Mouse (Mus musculus): ENCODE measurements around the gene Amph.
"Not testable (repeated sequence)": the region's sequence is repeated elsewhere in the genome, so short reads cannot be mapped to it uniquely, and the experiment has no call there.

Amph gene

GRCm38 (mm10) chr13:19025906-19026305, 77.9 kb downstream of the Amph start:
- no peak for DNase-seq (ENCODE audit: low read depth, low spot score)

DNA sequence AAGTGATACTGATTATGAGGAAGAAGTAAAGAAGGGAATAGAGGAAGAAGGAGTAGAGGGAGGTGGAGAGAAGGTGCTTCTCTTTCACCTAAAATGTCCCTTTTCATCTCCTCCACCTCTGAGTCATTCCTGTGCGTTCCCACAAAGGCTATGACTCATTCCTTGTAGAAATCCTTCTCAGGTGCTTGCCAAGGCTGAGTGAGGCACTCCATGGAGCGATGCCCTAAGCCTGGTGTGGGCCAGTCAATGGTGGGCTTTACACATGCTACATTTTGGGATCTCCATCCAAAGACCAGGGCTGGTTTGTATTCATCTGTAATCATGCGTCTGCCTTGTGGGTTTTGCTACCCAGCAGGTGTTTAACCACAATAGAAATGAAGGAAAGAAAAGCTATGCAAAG, 78.9 kb downstream of the Amph start:
- DNase-seq (ENCODE audit: low read depth, low spot score): no peak

- DNase-seq (ENCODE audit: low read depth, low spot score): no peak
These were observed 79.9 kb downstream of the Amph start for GRCm38 (mm10) chr13:19027766-19028350.

DNA sequence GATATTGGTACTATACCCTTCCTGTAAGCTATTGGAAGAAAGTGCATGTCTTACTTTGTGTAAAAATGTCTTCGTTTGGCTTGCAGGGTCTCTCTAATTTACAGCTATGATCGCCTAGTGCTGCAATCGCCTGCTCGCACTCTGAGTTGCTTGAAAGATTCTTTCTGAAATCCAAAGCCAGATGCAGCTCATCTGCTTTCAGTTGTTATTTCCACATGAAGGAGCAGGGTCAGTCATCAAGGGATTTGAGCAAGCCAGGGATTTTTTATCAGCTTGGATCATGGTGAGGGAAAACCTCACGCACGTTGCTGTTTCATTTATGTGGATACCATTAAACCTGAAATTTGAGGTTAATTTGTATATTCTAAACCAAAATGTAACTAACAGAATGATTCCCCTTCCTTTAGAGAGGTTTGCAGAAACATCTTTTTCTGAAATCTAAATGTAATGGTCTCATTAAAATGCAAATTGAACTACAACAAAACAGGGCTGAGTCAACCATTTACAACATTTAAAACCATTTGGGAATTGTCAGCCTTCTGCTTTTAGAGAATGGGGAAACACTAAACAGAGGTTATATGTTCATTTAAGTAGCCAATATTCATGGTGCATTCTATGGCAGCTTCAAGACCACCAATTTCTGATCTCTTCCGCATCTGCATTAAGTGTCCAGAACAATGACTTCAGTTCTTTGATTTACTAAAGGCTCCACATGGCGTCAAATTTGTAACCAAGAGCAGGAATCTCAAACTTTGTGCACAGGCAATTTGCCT, 84.1 kb downstream of the Amph start:
- no peak for DNase-seq (ENCODE audit: low read depth, low spot score)

DNA sequence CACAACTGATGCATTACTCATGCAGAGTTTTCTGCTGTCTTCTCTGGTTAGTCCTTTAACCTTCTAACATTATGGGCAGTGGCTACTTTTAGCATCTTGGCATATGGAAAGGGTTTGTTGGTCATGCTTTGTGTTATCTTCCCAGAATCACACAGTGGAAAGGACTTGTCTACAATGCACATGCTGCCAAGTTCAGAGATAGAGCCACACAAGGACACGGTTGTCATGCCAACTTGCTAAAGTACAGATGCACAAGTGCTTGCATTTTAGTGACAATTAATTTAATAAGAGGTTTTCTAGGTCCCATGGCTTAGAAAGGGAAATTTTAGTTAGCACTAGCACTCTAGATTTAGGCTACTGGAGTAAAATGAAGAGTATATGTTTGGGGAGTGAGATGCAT, 104.1 kb downstream of the Amph start:
- no peak for DNase-seq (ENCODE audit: low read depth, low spot score)

GRCm38 (mm10) chr13:19054504-19054903, 106.5 kb downstream of the Amph start:
- no peak for DNase-seq (ENCODE audit: low read depth, low spot score)

- no peak for DNase-seq (ENCODE audit: low read depth, low spot score)
These were observed 124.3 kb downstream of the Amph start for GRCm38 (mm10) chr13:19072261-19072660.

DNA sequence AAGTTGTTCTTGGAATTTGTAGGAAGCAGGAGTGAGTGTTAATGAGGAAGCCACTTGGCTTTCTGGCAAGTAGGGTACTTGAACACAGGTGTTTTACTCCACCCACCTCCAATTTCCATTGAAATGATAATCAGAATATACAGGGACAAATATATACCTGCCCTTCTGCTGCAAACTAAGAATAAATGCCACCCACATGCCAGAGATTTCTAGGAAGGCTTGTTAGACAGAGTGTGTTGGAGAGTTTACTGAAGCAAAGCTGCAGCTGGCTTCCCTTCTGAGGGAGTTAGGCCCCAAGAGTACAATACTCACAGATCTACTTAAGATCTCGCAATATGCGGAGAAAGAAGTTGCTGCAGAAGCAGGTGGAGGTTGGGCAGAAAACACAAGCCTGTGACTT, 129.4 kb downstream of the Amph start:
- DNase-seq (ENCODE audit: low read depth, low spot score): no peak

GRCm38 (mm10) chr13:19081932-19082331, 133.9 kb downstream of the Amph start:
- no peak for DNase-seq (ENCODE audit: low read depth, low spot score)

GRCm38 (mm10) chr13:19094571-19094970, 146.6 kb downstream of the Amph start:
- no peak for DNase-seq (ENCODE audit: low read depth, low spot score)

GRCm38 (mm10) chr13:19097117-19097516, 149.1 kb downstream of the Amph start:
- DNase-seq (ENCODE audit: low read depth, low spot score): no peak

- no peak for DNase-seq (ENCODE audit: low read depth, low spot score)
These were observed 153.9 kb downstream of the Amph start for GRCm38 (mm10) chr13:19101889-19102402.

- no peak for DNase-seq (ENCODE audit: low read depth, low spot score)
These were observed 158.4 kb downstream of the Amph start for GRCm38 (mm10) chr13:19106418-19106817.

GRCm38 (mm10) chr13:19109331-19109730, 161.3 kb downstream of the Amph start:
- DNase-seq (ENCODE audit: low read depth, low spot score): no peak

DNA sequence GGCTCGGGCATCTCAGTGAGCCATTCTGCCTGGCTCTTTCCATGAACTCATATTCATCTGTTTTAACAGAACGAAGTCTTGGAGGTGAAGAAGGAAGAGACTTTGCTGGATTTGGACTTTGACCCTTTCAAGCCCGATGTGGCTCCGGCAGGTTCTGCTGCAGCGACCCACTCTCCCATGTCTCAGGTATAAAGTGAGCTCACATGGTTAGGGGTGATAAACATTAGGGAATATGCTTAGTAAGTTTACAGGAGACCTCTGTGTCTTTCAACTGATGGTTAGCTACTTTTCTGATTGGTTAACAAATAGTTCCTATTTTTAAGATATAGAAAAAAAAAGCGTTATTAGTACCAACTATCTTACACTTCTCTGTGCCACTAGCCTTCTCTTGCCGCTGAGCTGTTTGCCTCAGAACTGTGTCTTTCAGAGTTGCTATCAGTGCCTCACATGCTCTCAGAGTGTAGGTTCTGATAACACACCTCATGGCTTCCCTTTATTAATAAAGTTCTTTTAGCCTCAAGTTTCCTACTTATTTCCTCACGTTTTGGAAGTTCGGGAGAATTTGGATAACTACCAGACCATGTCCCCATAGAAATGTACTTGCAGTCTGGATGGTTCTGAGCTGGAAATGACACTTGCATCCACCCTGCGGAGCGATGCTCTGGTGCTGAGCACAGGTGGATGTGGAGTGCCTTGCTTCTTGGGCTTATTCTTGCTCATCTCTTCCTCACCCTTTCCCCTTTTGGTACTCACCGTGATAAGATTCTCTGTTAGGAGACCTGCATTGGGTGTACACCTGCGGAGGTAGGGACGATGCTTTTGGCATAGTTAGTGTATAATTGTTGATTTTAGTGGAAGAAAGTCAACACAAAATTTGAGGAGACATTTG, 165.3 kb downstream of the Amph start:
- DNase-seq (ENCODE audit: low read depth, low spot score): no peak

- DNase-seq (ENCODE audit: low read depth, low spot score): not testable (repeated sequence)
These were observed 166.8 kb downstream of the Amph start for GRCm38 (mm10) chr13:19114761-19115160.

DNA sequence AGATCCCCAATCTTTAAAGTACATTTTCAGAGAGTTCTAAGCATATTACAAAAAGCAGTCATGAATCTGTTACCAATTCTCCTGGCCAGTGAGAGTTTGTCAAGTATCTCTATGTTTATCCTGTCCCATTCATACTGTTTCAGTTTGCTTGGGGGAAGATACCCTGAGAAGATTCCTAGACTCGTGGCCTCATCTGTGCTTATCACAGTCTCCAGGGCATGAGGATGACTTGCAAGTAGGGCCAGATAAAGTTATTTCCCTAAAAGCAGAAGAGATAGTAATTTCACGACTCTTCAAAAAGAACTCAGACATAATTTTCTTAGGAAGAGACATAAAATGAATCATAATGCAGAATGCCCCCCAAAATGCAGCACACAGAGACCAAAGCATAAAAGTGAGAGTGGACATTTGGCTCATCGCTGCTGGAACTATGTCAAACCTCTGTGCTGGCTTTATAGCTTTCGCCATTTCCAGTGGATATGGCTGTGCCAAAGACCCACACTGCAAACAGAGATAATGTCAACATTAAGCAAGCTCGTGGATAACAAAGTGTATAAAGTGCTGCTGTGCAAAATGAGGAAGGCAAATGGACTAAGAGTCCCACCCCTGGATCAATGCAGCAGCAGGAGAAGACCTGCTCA, 179.0 kb downstream of the Amph start:
- DNase-seq (ENCODE audit: low read depth, low spot score): no peak

- peak; percentile 34 for DNase-seq (ENCODE audit: low read depth, low spot score)
These were observed 185.8 kb downstream of the Amph start for GRCm38 (mm10) chr13:19133833-19134232.

GRCm38 (mm10) chr13:19137212-19137611, 189.2 kb downstream of the Amph start:
- no peak for DNase-seq (ENCODE audit: low read depth, low spot score)

GRCm38 (mm10) chr13:19137932-19138331, 189.9 kb downstream of the Amph start:
- no peak for DNase-seq (ENCODE audit: low read depth, low spot score)

- DNase-seq (ENCODE audit: low read depth, low spot score): no peak
These were observed 190.5 kb downstream of the Amph start for GRCm38 (mm10) chr13:19138550-19138949.

DNA sequence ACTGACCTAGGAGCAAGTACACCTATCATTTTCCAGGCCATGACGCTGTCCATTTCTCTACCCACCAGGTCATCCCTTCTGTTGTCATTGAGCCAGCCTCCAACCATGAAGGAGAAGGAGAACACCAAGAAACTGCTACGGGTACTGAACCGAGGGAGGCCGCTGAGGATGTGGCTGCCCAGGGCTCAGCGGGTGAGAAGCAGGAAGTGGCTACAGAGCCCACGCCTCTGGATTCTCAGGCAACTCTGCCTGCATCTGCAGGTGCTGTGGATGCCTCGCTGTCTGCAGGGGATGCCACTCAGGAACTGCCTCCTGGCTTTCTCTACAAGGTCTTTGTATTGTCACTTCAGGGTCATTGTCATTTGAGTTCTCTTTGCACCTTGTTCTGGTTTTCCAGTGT, 191.1 kb downstream of the Amph start:
- DNase-seq (ENCODE audit: low read depth, low spot score): no peak
